Mouse (Mus musculus): ENCODE measurements around the gene Fam126a.

GRCm38 (mm10) chr5:24023226-24023625 lies 7.3 kb downstream of the Fam126a start:
- TF ChIP-seq CTCF (IDR thresholded peaks at IDR 0.05; ENCODE audit: extremely low read depth, insufficient read depth, low read length): no peak
- no peak for TF ChIP-seq POLR2A (IDR thresholded peaks at IDR 0.05; ENCODE audit: extremely low read depth, insufficient read depth, low read length)

Measured in cortical plate, adult 2 months (tissue).